ENCODE assay signal across 8 mouse cellular contexts in the genomic region with DNA sequence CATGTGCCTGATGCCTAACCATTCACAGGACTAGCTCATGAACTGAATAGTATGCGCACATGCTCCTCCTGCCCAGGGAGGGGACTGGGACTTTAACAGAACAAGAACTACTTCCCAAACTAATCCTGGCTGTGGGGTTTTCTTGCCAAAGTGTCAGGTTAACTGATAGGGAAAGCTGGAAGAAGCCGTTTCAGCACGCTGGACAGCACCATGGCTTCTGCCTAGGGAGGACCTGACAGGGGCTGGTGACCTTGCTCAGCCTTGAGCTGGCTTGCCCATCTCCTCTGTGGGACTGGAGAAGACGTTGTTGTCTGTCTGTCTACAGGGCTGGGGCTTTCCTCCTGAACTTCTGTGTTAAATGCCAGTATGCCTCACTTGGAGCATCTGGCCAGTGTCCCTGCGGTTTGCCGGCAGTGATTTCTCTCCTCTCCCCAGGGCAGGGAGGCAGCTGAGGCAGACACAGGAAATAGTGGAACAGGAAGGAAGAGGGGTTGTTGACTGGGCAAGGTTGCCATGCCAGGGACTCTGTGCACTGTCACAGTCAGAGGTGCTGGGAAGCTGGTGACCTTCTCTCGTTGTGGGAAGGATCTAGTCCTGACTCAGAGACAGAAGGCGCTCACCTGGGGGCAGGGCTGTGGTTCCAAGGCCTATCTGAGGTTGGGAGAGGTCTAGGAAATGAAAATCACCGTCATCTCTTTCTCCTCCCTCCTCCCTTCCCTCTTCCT.
DNase-seq lines count a peak whose midpoint lies in the region; ATAC-seq and TF ChIP-seq lines count a peak whose summit lies in the region.

No protein-coding gene starts in this region.

- H3K9ac ChIP-seq in heart, adult 2 months (ENCODE audit: low read depth, low read length): no peak overlapping the region
- H3K9ac ChIP-seq in heart, embryonic 12.5 days: no peak overlapping the region
- no peak overlapping the region for H3K9ac ChIP-seq in forebrain, embryonic 12.5 days

- TF ChIP-seq POLR2A in heart, adult 2 months (IDR thresholded peaks at IDR 0.05; ENCODE audit: insufficient read depth, low read depth, low read length): no peak

- intact Hi-C loops in heart, adult 2 months (cut with DNase I): no loop called here

- H3K36me3 ChIP-seq in heart, adult 2 months (ENCODE audit: control insufficient read depth, insufficient read depth, low read length): no peaks in the 10 kb centered on the region
- H3K36me3 ChIP-seq in heart, embryonic 12.5 days: no peaks in the 10 kb centered on the region
- H3K36me3 ChIP-seq in G1E (replicated peaks): no peaks in the 10 kb centered on the region
- H3K36me3 ChIP-seq in forebrain, embryonic 12.5 days (replicated peaks): no peaks in the 10 kb centered on the region

- no peaks in the 10 kb centered on the region for H3K27me3 ChIP-seq in heart, adult 2 months (ENCODE audit: control insufficient read depth, insufficient read depth, low read length)
- H3K27me3 ChIP-seq in heart, embryonic 12.5 days (replicated peaks): no peaks in the 10 kb centered on the region
- H3K27me3 ChIP-seq in G1E (ENCODE audit: insufficient read depth, low read length): no peaks in the 10 kb centered on the region
- no peaks in the 10 kb centered on the region for H3K27me3 ChIP-seq in forebrain, embryonic 12.5 days

- no peak for ATAC-seq in heart, embryonic 12.5 days (ENCODE audit: insufficient number of reproducible peaks, low FRiP score)
- ATAC-seq in G1E (ENCODE audit: extremely low read depth, insufficient number of reproducible peaks, low FRiP score, poor library complexity, severe bottlenecking): no peak
- ATAC-seq in forebrain, embryonic 12.5 days (ENCODE audit: low FRiP score): no peak

- no peaks in the 10 kb centered on the region for H3K79me2 ChIP-seq in heart, adult 2 months (replicated peaks; ENCODE audit: control insufficient read depth, insufficient read depth, low read length)

- no peaks in the 10 kb centered on the region for H3K4me1 ChIP-seq in heart, adult 2 months (ENCODE audit: control insufficient read depth, insufficient read depth, low read length)
- H3K4me1 ChIP-seq in heart, embryonic 12.5 days (replicated peaks): 0 out of 2 replicates have a peak, but pooled peaks cover 2% of the 10 kb centered on the region
- H3K4me1 ChIP-seq in G1E (ENCODE audit: insufficient read depth, low read depth, low read length): no peaks in the 10 kb centered on the region
- H3K4me1 ChIP-seq in forebrain, embryonic 12.5 days: no peaks in the 10 kb centered on the region

- H3K27ac ChIP-seq in heart, adult 2 months: no peak overlapping the region
- H3K27ac ChIP-seq in heart, embryonic 12.5 days (ENCODE audit: poor library complexity, severe bottlenecking): no peak overlapping the region
- no peak overlapping the region for H3K27ac ChIP-seq in forebrain, embryonic 12.5 days

- no peak overlapping the region for H3K4me3 ChIP-seq in heart, adult 2 months
- no peak overlapping the region for H3K4me3 ChIP-seq in heart, embryonic 12.5 days
- H3K4me3 ChIP-seq in G1E (ENCODE audit: low read depth, low read length): no peak overlapping the region
- H3K4me3 ChIP-seq in forebrain, embryonic 12.5 days (replicated peaks): no peak overlapping the region

- no peak overlapping the region for H3K4me2 ChIP-seq in heart, embryonic 12.5 days
- no peak overlapping the region for H3K4me2 ChIP-seq in forebrain, embryonic 12.5 days

- H3K9me3 ChIP-seq in heart, embryonic 12.5 days (replicated peaks): no peaks in the 10 kb centered on the region
- H3K9me3 ChIP-seq in G1E (replicated peaks): no peaks in the 10 kb centered on the region
- no peaks in the 10 kb centered on the region for H3K9me3 ChIP-seq in forebrain, embryonic 12.5 days

- peak; percentile 32 to 64 for DNase-seq in heart, adult 2 months
- DNase-seq in G1E (ENCODE audit: low spot score): peak; percentile 23
- DNase-seq in cerebellum, adult 18-20 months: peak; percentile 67 to 82
- peak; percentile 88 for DNase-seq in heart, postnatal 4 days
- peak; percentile 26 for DNase-seq in lung, postnatal 36 days
- peak; percentile 19 for DNase-seq in urinary bladder, postnatal 10 days (ENCODE audit: low spot score)

- no peak for TF ChIP-seq EP300 in heart, adult 2 months (IDR thresholded peaks at IDR 0.05; ENCODE audit: insufficient read depth, low read depth, low read length)

- 31% methylated on average over 9 of the region's 9 CpGs for WGBS in heart, adult 2 months
- WGBS in heart, embryonic 12.5 days: 38% methylated on average over 9 of the region's 9 CpGs
- WGBS in forebrain, embryonic 12.5 days: 54% methylated on average over 9 of the region's 9 CpGs

- TF ChIP-seq CTCF in heart, adult 2 months (IDR thresholded peaks at IDR 0.05): no peak
- TF ChIP-seq CTCF in G1E (IDR thresholded peaks at IDR 0.05; ENCODE audit: low read depth, low read length): no peak

Comparison
In these comparisons a context has a peak if more than half of its experiments do, and no peak if none do; other contexts are left out.
1. DNase-seq: peak in every context shown above with its lines; median percentile 88 in heart, postnatal 4 days; 74 in cerebellum, adult 18-20 months; 48 in heart, adult 2 months; 26 in lung, postnatal 36 days; 23 in G1E; 19 in urinary bladder, postnatal 10 days.